Mouse (Mus musculus) kidney, adult 2 months (tissue): ENCODE data around the gene Gsto2.

Experiments
- CTCF ChIP-seq: fragments of 200-500 bp; conservative IDR thresholded peaks from 2 replicates; pipeline ENCODE4 v1.5.1; 2011; ENCODE audit warnings: low read depth, mild to moderate bottlenecking, control low read depth, low read length, moderate library complexity, mixed read lengths; ENCODE audit not compliant: insufficient read depth, insufficient read length
- POLR2A ChIP-seq: fragments of 200-500 bp; IDR thresholded peaks from one replicate; pipeline ENCODE4 v1.6.1; 2011; ENCODE audit warnings: low read depth, low read length, control low read depth

GRCm38 (mm10) chr19:47854796-47855783 is 10.2 kb upstream of the Gsto2 start, which contains the start of gene Gsto1:
- TF ChIP-seq CTCF (no peak), POLR2A (peak; percentile 75)
